Mouse (Mus musculus): ENCODE data around the gene Kdm4a. TPM values are rescaled to one million over a fixed set of nuclear protein-coding genes. Genes with fewer than 3 reads are reported as not detected.

Kdm4a gene
- polyA plus RNA-seq, 1 experiment from 2014 or later, result 58.1 TPM

GRCm38 (mm10) chr4:118090449-118090848 is 89.4 kb downstream of the Kdm4a start:
- no peaks in the 10 kb centered on the region for H3K9me3 ChIP-seq (ENCODE audit: control insufficient read depth, low read length)
- H3K27me3 ChIP-seq (ENCODE audit: control insufficient read depth, insufficient read depth, low read length), result no peaks in the 10 kb centered on the region
- no peak overlapping the region for H3K9ac ChIP-seq (ENCODE audit: low read length)
- WGBS, result 91% methylated on average over 11 of the region's 11 CpGs
- H3K27ac ChIP-seq (ENCODE audit: low read depth, low read length), result no peak overlapping the region
- no peak for DNase-seq (ENCODE audit: low spot score, missing footprints)
- no peak overlapping the region for H3K4me2 ChIP-seq
- no peak overlapping the region for H3K4me3 ChIP-seq (ENCODE audit: low read depth, low read length)
- ATAC-seq (ENCODE audit: low FRiP score), result no peak
- no peaks in the 10 kb centered on the region for H3K36me3 ChIP-seq (ENCODE audit: control insufficient read depth, insufficient read depth, low read length)
- H3K4me1 ChIP-seq (ENCODE audit: control insufficient read depth, insufficient read depth, low read length), result no peaks in the 10 kb centered on the region

GRCm38 (mm10) chr4:118089939-118090338 is 89.9 kb downstream of the Kdm4a start:
- Histone ChIP-seq H3K36me3 (ENCODE audit: control insufficient read depth, insufficient read depth, low read length) (no peaks in the 10 kb centered on the region), H3K27me3 (ENCODE audit: control insufficient read depth, insufficient read depth, low read length) (no peaks in the 10 kb centered on the region), H3K9me3 (ENCODE audit: control insufficient read depth, low read length) (no peaks in the 10 kb centered on the region), H3K4me1 (ENCODE audit: control insufficient read depth, insufficient read depth, low read length) (no peaks in the 10 kb centered on the region), H3K27ac (ENCODE audit: low read depth, low read length) (no peak overlapping the region), H3K9ac (ENCODE audit: low read length) (no peak overlapping the region), H3K4me3 (ENCODE audit: low read depth, low read length) (no peak overlapping the region), H3K4me2 (no peak overlapping the region)
- DNase-seq (ENCODE audit: low spot score, missing footprints) (no peak), ATAC-seq (ENCODE audit: low FRiP score) (no peak)
- 64% methylated on average over 9 of the region's 9 CpGs for WGBS

- no peak overlapping the region for H3K9ac ChIP-seq (ENCODE audit: low read length)
- H3K9me3 ChIP-seq (ENCODE audit: control insufficient read depth, low read length), result no peaks in the 10 kb centered on the region
- no peak overlapping the region for H3K27ac ChIP-seq (ENCODE audit: low read depth, low read length)
- no peak overlapping the region for H3K4me2 ChIP-seq
- H3K4me3 ChIP-seq (ENCODE audit: low read depth, low read length), result no peak overlapping the region
- no peaks in the 10 kb centered on the region for H3K27me3 ChIP-seq (ENCODE audit: control insufficient read depth, insufficient read depth, low read length)
- DNase-seq (ENCODE audit: low spot score, missing footprints), result no peak
- no peaks in the 10 kb centered on the region for H3K36me3 ChIP-seq (ENCODE audit: control insufficient read depth, insufficient read depth, low read length)
- WGBS, result 86% methylated on average over 2 of the region's 2 CpGs
- ATAC-seq (ENCODE audit: low FRiP score), result no peak
- no peaks in the 10 kb centered on the region for H3K4me1 ChIP-seq (ENCODE audit: control insufficient read depth, insufficient read depth, low read length)
Observed at GRCm38 (mm10) chr4:118088771-118089170, 91.1 kb downstream of the Kdm4a start.

Small RNA genes within 50 kb of the gene (microRNA-seq; reads per million reads assigned to microRNA genes)
- gene Mir7226, result 3.0 reads per million, percentile 13 among the genes with 10 or more reads in this experiment

Other genes starting within 250 kb of the Kdm4a start
- gene St3gal3, start 45.1 kb downstream of the Kdm4a start, polyA plus RNA-seq (2014; fragmentation: Nextera tagmentation; extraction: Ambion mirVana), result 3.6 and 5.7 TPM in 2 replicates
- 60.1 and 63.5 TPM in 2 replicates for gene Ptprf, start 111.4 kb upstream of the Kdm4a start, polyA plus RNA-seq (2014; fragmentation: Nextera tagmentation; extraction: Ambion mirVana)
- gene Szt2, start 229.2 kb upstream of the Kdm4a start, polyA plus RNA-seq (2014; fragmentation: Nextera tagmentation; extraction: Ambion mirVana), result 7.8 and 8.2 TPM in 2 replicates
- gene Med8, start 229.3 kb upstream of the Kdm4a start, polyA plus RNA-seq (2014; fragmentation: Nextera tagmentation; extraction: Ambion mirVana), result 166 and 176 TPM in 2 replicates
- 35.6 and 36.9 TPM in 2 replicates for gene Elovl1, start 248.1 kb upstream of the Kdm4a start, polyA plus RNA-seq (2014; fragmentation: Nextera tagmentation; extraction: Ambion mirVana)

Measured in midbrain, embryonic 11.5 days (tissue).